Mouse (Mus musculus): ENCODE results near the gene Cyb5d1.
A peak's percentile ranks its signal among the peaks of the same experiment; 100 is the strongest.

The Cyb5d1 gene

GRCm38 (mm10) chr11:69379600-69379999 is 15.8 kb downstream of the Cyb5d1 start:
- no peak for DNase-seq (ENCODE audit: low spot score in 2 of 2)

GRCm38 (mm10) chr11:69377766-69378165 is 17.7 kb downstream of the Cyb5d1 start:
- no peak for DNase-seq (ENCODE audit: low spot score in 2 of 2)

GRCm38 (mm10) chr11:69375646-69376045 is 19.8 kb downstream of the Cyb5d1 start:
- no peak for DNase-seq (ENCODE audit: low spot score in 2 of 2)

- DNase-seq (ENCODE audit: low spot score in 2 of 2): no peak
Measured at GRCm38 (mm10) chr11:69373223-69373965, 22.0 kb downstream of the Cyb5d1 start.

GRCm38 (mm10) chr11:69372780-69373170 is 22.7 kb downstream of the Cyb5d1 start:
- DNase-seq (ENCODE audit: low spot score in 2 of 2): no peak

GRCm38 (mm10) chr11:69372056-69372779 is 23.2 kb downstream of the Cyb5d1 start:
- no peak for DNase-seq (ENCODE audit: low spot score in 2 of 2)

- DNase-seq (ENCODE audit: low spot score in 2 of 2): no peak
Measured at GRCm38 (mm10) chr11:69371601-69372000, 23.8 kb downstream of the Cyb5d1 start.

GRCm38 (mm10) chr11:69370817-69371215 is 24.6 kb downstream of the Cyb5d1 start:
- DNase-seq (ENCODE audit: low spot score in 2 of 2): peak in 1 of 2 experiments; percentile 8

- DNase-seq (ENCODE audit: low spot score in 2 of 2): no peak
Measured at GRCm38 (mm10) chr11:69369990-69370816, 25.2 kb downstream of the Cyb5d1 start.

GRCm38 (mm10) chr11:69369215-69369989 is 26.0 kb downstream of the Cyb5d1 start, which contains the start of gene Chd3:
TSS of gene Chd3 (minus strand) at chr11:69369406.
- DNase-seq (ENCODE audit: low spot score in 2 of 2): no peak

- peak in 1 of 2 experiments; percentile 49 for DNase-seq (ENCODE audit: low spot score in 2 of 2)
Measured at GRCm38 (mm10) chr11:69368356-69369214, 26.8 kb downstream of the Cyb5d1 start.

- peak in 1 of 2 experiments; percentile 44 for DNase-seq (ENCODE audit: low spot score in 2 of 2)
Measured at GRCm38 (mm10) chr11:69367616-69368355, 27.6 kb downstream of the Cyb5d1 start.

- DNase-seq (ENCODE audit: low spot score in 2 of 2): peak in 1 of 2 experiments; percentile 34
Measured at GRCm38 (mm10) chr11:69366855-69367615, 28.4 kb downstream of the Cyb5d1 start.

- DNase-seq (ENCODE audit: low spot score in 2 of 2): peak; percentile 90 to 94
Measured at GRCm38 (mm10) chr11:69366157-69366854, 29.1 kb downstream of the Cyb5d1 start.

GRCm38 (mm10) chr11:69365722-69366121 is 29.7 kb downstream of the Cyb5d1 start:
- DNase-seq (ENCODE audit: low spot score in 2 of 2): peak; percentile 44 to 54

GRCm38 (mm10) chr11:69364910-69365309 is 30.5 kb downstream of the Cyb5d1 start:
- DNase-seq (ENCODE audit: low spot score in 2 of 2): peak; percentile 86 to 88

- DNase-seq (ENCODE audit: low spot score in 2 of 2): no peak
Measured at GRCm38 (mm10) chr11:69364376-69364775, 31.1 kb downstream of the Cyb5d1 start.

GRCm38 (mm10) chr11:69362479-69362878 is 33.0 kb downstream of the Cyb5d1 start:
- DNase-seq (ENCODE audit: low spot score in 2 of 2): no peak
